Mouse (Mus musculus): ENCODE measurements at regions not wholly inside any gene's neighbourhood (a gene's known extent, or its start where the extent isn't known, plus 50 kb on each side); places are given as distances from the start of the nearest gene placed in this dataset.

GRCm38 (mm10) chr7:134447648-134448202 lies 62.3 kb upstream of the D7Ertd443e start:
- no peak for TF ChIP-seq CTCF (IDR thresholded peaks at IDR 0.05; ENCODE audit: control insufficient read depth, insufficient read depth, insufficient replicate concordance, low read depth, low read length)
- TF ChIP-seq POLR2A (IDR thresholded peaks at IDR 0.05; ENCODE audit: control insufficient read depth, low read depth, low read length) = no peak

All from testis, adult 2 months (tissue).